Mouse (Mus musculus) kidney, adult 11 months (tissue): ENCODE data around the gene Gm12248.
A peak's percentile ranks its signal among the peaks of the same experiment; 100 is the strongest.

Experiments used
- DNase-seq: peaks from one replicate; pipeline ENCODE4 v3.0.0; 2022

Gene Gm12248

DNA sequence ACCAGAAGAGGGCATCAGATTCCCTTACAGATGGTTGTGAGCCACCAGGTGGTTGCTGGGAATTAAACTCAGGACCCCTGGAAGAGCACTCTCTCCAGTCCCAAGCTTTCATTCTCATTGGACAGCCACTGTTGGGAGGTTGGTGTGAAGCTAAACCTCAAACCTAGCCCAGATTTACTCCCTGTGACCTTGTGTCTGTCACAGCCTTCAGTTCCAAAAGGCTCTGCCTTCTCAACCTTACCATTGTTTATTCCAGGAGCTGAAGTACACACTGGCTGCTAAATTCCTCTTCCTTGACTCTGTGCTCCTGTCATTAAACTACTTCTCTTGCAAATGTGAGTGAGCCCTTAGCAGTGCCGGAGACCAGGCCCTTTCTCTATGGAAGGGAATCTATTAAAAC is 64.0 kb downstream of the Gm12248 start:
- DNase-seq, result no peak

DNA sequence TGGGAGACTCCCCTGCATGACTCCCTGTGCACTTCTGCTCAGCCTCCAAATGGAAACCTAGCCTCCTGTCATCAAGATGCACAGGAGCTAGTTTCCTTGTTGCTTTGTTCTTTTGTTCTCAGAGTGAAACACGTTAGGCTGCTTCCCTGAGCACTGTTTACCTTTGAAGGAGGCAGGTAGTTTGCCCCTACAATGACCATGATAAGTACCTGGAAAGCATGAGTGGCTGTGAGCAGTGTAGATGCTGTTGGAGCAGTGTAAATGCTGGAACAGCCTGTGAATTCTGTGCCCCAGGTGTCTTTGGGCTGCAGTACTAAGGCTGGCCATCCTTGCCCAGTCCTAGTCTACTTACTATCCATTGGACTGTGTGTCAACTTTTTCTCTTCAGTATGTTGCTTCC is 66.1 kb downstream of the Gm12248 start:
- no peak for DNase-seq

DNA sequence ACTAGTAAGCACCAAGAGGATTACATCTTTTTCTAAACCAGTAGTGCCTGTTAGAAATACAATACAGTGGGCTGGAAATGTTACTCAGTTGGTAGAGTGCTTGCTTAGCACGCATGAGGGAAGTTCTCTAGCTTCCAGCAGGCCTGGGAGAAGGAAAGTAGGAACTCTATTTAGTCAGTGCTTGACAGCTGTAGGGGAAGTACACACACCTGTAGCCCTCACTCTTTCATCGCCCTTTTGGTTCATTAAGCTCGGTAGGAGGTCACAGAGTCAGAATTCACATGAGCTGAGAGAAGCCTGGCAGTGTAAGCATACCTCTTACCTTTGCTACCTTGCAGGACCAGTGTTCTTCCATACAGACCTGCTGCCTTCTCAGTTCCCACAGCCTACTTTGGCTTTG is 66.6 kb downstream of the Gm12248 start:
- no peak for DNase-seq

DNA sequence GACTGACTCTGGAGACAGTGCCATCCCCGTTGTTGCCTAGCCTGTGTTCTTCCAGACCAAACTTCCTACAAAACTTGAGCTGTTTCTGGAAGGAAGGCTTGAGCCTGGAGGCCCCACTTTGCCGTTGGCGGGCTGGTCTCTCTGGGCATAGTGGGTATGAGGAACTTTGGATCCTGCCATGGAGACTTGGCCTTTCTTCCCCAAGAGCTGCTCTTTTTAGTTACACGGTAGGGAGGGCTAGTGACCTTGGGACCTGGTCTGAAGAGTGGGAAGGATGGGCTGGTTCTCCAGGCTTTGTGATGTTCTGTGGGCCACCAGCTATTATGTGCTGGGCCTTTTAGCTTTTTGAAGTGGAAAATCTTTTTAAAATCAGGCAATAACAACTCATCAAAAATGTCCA is 67.1 kb downstream of the Gm12248 start:
- peak; percentile 36 for DNase-seq

DNA sequence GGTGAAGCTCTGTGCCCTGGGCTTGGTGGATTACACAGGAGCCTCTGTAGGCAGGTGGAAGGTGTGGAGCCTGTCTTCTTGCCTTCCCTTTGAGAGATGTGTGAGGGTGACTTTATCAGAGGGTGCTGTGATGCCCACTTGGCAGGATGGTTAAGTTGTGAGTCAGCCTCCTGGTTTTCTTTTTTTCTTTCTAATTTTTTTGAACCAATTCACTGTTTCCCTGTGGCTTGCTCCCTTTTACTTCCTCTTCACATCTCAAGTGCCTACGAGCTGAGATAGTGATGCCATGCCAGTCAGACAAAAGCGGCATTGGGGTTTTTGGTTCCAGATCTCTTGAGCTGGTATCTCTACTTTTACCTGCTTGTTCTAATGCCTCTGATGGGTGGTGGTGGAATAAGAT is 68.3 kb downstream of the Gm12248 start:
- no peak for DNase-seq

DNA sequence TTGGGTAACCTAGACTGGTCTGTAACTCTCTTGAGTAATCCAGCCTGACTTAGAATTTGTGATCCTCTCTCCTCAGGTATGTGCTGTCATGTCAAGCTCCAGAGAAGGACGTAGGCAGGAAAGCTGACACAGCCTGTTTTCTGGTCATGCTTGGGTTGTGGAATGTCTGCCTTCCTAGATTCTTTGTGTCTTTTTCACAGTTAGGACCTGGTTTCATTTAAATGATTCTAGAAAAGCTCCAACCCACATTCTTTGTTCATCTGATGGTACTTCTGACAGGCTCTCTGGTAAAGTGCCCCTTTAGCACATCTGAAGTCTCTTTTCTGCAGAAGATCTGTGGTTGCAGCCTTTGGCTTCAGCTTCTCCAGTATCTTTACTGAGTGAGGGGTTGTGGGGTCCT is 68.7 kb downstream of the Gm12248 start:
- DNase-seq, result no peak

DNA sequence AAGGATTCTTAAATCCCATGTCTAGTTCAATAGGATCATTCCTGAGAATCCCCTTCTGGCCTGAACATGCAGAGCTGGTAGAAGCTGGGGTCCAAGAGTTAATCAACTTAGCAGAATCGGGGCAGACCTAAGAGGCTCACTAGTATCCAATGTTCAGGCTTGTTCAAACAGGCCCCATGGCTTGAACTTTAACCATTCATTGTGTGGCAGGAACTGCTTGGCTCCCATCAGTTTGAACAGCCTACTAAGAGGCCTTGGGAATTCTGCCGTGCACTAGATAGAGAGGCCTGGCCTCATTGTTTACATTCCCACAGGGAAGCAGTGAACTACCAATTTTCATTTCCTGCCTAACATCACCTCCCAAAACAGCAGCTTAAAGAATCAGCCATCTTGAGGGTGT is 71.3 kb downstream of the Gm12248 start:
- no peak for DNase-seq

DNA sequence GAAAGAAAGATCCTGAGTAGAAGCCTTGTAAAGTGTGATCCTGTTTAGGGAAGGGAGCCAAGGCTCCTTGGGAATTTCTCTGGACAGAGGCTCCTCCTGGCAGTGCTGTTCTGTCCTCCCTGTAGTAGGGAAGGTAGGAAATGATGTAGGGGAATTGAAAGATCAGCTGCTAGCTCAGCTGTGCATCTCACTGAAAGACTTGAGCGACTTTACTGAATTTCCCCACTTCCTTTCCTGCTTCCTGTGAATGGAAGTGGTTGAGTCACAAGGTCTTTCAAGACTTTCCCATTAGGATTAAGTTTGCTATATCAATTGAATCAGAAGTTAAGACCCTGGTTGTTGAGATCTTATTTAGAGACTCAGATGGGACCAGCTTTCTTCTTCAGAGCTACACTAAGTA is 71.8 kb downstream of the Gm12248 start:
- DNase-seq, result no peak

DNA sequence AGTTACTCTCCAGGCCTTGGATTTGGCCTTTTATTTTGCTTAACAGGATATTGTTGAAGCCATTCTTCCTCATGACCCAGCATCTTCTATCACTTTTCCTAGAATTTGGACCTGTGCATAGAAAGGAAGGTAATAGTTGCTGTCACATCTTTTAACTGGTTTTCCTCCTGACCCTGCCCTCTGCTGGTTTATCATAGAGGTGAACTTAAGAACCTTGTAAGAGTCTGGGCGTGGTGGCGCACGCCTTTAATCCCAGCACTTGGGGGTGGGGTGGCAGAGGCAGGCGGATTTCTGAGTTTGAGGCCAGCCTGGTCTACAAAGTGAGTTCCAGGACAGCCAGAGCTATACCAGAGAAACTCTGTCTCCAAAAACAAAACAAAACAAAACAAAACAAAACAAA is 74.2 kb downstream of the Gm12248 start:
- no peak for DNase-seq

DNA sequence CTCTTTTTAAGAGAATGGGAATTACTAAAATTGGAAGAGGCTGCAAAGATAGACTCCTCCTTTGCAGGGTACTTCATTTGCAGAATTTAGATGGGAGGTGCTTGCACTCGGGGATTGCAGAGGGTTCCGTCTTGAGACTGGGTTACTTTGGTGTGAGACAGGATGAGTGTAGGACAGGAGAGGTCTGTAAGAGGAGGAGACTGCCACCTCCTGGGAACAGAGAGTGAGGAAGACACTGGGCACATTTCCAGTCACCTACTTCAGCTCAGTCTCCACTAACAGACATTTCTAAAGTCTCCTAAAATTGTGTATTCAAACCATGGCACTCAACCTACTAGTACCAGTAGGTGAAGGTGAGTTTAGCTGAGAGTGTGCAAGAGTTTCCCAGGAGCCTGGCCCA is 74.6 kb downstream of the Gm12248 start:
- DNase-seq, result no peak

DNA sequence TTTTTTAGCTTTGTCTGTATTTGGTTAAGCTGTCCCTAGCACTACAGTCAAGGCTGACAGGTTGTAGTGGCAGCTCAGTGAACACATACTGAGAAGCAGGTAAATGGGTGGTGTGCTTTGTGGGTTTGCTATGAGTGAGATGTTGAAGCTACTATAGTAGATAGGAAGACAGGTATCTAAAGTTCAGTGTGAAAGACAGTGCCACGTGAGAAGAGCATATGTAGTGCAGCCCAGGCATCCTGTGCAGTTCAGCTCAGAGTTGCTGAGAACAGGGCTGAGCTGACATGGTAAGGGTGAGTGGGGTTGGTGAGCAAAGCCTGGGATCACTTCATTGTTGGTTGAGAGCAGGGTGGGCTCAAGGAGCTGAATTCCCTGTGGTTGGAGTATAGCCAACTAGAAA is 75.5 kb downstream of the Gm12248 start:
- no peak for DNase-seq

DNA sequence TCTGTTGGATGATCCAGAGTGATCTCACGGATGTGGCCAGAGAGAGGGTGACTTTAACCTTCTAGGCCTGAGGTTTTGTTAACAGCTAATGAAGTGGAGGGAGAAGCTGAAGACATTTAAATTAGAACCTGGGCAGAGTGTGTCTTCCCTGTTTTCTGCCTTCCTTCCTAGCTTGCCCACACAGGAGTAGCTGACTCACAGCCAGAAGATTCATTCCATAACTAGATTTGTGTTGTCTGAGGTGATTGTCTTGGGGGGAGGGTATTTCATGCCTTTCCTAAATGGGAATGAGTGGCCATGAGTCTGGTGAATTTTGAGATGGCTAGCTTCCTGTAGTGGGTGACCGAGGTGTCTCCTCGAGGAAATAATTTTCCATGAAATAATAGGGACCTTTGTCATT is 76.6 kb downstream of the Gm12248 start:
- no peak for DNase-seq

DNA sequence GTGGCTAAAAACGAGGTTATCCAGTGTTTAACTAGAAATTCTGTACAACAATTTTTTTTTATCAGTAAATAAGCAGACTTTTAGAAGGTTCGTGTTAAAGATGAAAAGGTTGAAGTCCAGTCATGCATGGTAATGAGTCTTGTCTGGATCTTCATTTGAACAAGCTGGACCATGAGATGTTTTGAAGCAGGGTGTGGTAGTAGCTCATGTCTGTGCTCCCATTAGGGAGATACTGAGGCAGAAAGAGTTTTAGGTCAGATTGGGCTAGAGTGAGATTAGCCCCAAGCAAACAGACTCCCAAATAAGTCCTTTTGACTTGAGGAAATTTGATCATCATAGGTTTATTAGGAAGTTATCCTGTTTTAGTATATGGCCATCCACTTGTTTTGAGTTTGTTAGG is 77.6 kb downstream of the Gm12248 start:
- DNase-seq, result no peak

DNA sequence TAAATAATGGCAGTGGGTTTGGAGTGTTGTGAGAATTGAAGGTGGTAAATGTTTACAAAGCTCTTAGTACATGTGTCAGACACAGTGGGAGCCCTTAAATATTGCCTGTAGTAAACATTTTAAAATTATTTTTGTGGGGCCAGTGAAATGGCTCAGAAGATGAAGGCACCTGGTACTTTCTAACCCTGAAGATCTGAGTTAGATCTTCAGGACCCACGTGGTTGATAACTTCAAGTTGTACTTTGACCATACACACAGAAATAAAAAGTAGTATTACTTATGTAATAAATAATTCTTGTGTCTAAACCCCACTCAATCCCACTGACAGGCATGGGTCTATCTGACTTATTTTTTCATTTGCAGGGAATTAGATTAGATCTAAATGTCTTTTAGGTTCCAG is 78.3 kb downstream of the Gm12248 start:
- no peak for DNase-seq
